31 mouse cellular contexts compared by ENCODE assay signal in genomic region chr17:66532285-66532684, GRCm38 (mm10).
"Had no signal": no experiment of that assay in that cellular context is flagged by ENCODE, and none has a peak within 500 bp of the region (broad histone marks: within the 10 kb centered on the region; RNA-seq: fewer than 3 reads in every experiment).

No protein-coding gene starts in this region.

- H3K27me3 ChIP-seq: limb, embryonic 12.5 days; limb, embryonic 13.5 days; limb, embryonic 15.5 days; liver, embryonic 12.5 days; liver, embryonic 13.5 days; liver, embryonic 15.5 days; lung, embryonic 15.5 days; megakaryocyte, embryonic 14.5 days; midbrain, embryonic 12.5 days; midbrain, embryonic 13.5 days; midbrain, embryonic 15.5 days; neural tube, embryonic 12.5 days had no signal

- ATAC-seq: liver, embryonic 12.5 days; liver, postnatal 0 days; lung, postnatal 0 days; midbrain, embryonic 13.5 days; midbrain, embryonic 15.5 days; midbrain, embryonic 16.5 days had no signal

- H3K36me3 ChIP-seq: limb, embryonic 10.5 days; limb, embryonic 12.5 days; limb, embryonic 13.5 days; limb, embryonic 15.5 days; liver, embryonic 12.5 days; liver, embryonic 13.5 days; liver, embryonic 15.5 days; lung, embryonic 15.5 days; midbrain, embryonic 10.5 days; midbrain, embryonic 12.5 days; midbrain, embryonic 13.5 days; midbrain, embryonic 15.5 days; neural tube, embryonic 12.5 days had no signal

- DNase-seq: left cerebral cortex, postnatal 4 days; liver; liver, embryonic 13.5 days; liver, postnatal 0 days; lung, adult 18-20 months; lung, adult 2 months; lung, embryonic 14.5 days; lung, postnatal 10 days; lung, postnatal 14 days; lung, postnatal 36 days; lung, postnatal 4 days had no signal

- H3K4me1 ChIP-seq: limb, embryonic 10.5 days; limb, embryonic 12.5 days; limb, embryonic 13.5 days; limb, embryonic 15.5 days; liver, embryonic 12.5 days; liver, embryonic 13.5 days; liver, embryonic 15.5 days; lung, embryonic 15.5 days; megakaryocyte, embryonic 14.5 days; midbrain, embryonic 10.5 days; midbrain, embryonic 12.5 days; midbrain, embryonic 13.5 days; midbrain, embryonic 15.5 days; neural tube, embryonic 12.5 days had no signal

- H3K27ac ChIP-seq: limb, embryonic 10.5 days; limb, embryonic 12.5 days; limb, embryonic 13.5 days; limb, embryonic 15.5 days; liver, embryonic 12.5 days; liver, embryonic 13.5 days; liver, embryonic 14.5 days; liver, embryonic 15.5 days; lung, embryonic 15.5 days; macrophage; midbrain, embryonic 10.5 days; midbrain, embryonic 12.5 days; midbrain, embryonic 13.5 days; midbrain, embryonic 15.5 days; neural tube, embryonic 12.5 days had no signal

- H3K4me3 ChIP-seq: limb, embryonic 10.5 days; limb, embryonic 12.5 days; limb, embryonic 13.5 days; limb, embryonic 15.5 days; liver, embryonic 12.5 days; liver, embryonic 13.5 days; liver, embryonic 15.5 days; lung, embryonic 15.5 days; megakaryocyte, embryonic 14.5 days; midbrain, embryonic 10.5 days; midbrain, embryonic 12.5 days; midbrain, embryonic 13.5 days; midbrain, embryonic 15.5 days; myocyte; neural tube, embryonic 12.5 days had no signal

- H3K9ac ChIP-seq: limb, embryonic 12.5 days; limb, embryonic 13.5 days; limb, embryonic 15.5 days; liver, embryonic 12.5 days; liver, embryonic 13.5 days; liver, embryonic 14.5 days; liver, embryonic 15.5 days; liver, postnatal 0 days; lung, embryonic 14.5 days; lung, embryonic 15.5 days; midbrain, embryonic 12.5 days; midbrain, embryonic 13.5 days; midbrain, embryonic 15.5 days; neural tube, embryonic 12.5 days had no signal

- H3K4me2 ChIP-seq: limb, embryonic 12.5 days; limb, embryonic 13.5 days; limb, embryonic 15.5 days; liver, embryonic 11.5 days; liver, embryonic 12.5 days; liver, embryonic 13.5 days; liver, embryonic 15.5 days; lung, embryonic 14.5 days; lung, embryonic 15.5 days; midbrain, embryonic 11.5 days; midbrain, embryonic 12.5 days; midbrain, embryonic 13.5 days; midbrain, embryonic 15.5 days; neural tube, embryonic 12.5 days had no signal

- H3K9me3 ChIP-seq: limb, embryonic 10.5 days; limb, embryonic 15.5 days; liver, embryonic 13.5 days; liver, embryonic 15.5 days; lung, embryonic 15.5 days; midbrain, embryonic 15.5 days had no signal
